Mouse (Mus musculus): ENCODE data around the gene Ndufb10. TPM values are rescaled to one million over a fixed set of nuclear protein-coding genes. Genes with fewer than 3 reads are reported as not detected.

Ndufb10 gene
- polyA plus RNA-seq, 1 experiment from 2014 or later, result 351 TPM

- Histone ChIP-seq H3K4me3 (no peak overlapping the region), H3K36me3 (peaks cover 44% of the 10 kb centered on the region), H3K27ac (ENCODE audit: poor library complexity, severe bottlenecking) (no peak overlapping the region), H3K4me2 (no peak overlapping the region), H3K9me3 (replicated peaks) (no peaks in the 10 kb centered on the region), H3K27me3 (replicated peaks) (no peaks in the 10 kb centered on the region), H3K9ac (no peak overlapping the region), H3K4me1 (replicated peaks) (peaks cover 14% of the 10 kb centered on the region)
- 97% methylated on average over 3 of the region's 3 CpGs for WGBS
- ATAC-seq (ENCODE audit: insufficient number of reproducible peaks, low FRiP score), result no peak
These were observed 18.5 kb downstream of the Ndufb10 start for GRCm38 (mm10) chr17:24705821-24706220.

GRCm38 (mm10) chr17:24701251-24701650 is 23.0 kb downstream of the Ndufb10 start:
- H3K9me3 ChIP-seq (replicated peaks), result no peaks in the 10 kb centered on the region
- no peak overlapping the region for H3K9ac ChIP-seq
- peaks cover 57% of the 10 kb centered on the region for H3K36me3 ChIP-seq
- 87% methylated on average over 9 of the region's 9 CpGs for WGBS
- no peak for ATAC-seq (ENCODE audit: insufficient number of reproducible peaks, low FRiP score)
- H3K27ac ChIP-seq (ENCODE audit: poor library complexity, severe bottlenecking), result no peak overlapping the region
- 0 out of 2 replicates have a peak, but pooled peaks cover 4% of the 10 kb centered on the region for H3K27me3 ChIP-seq (replicated peaks)
- H3K4me1 ChIP-seq (replicated peaks), result peaks cover 18% of the 10 kb centered on the region
- H3K4me2 ChIP-seq, result no peak overlapping the region
- no peak overlapping the region for H3K4me3 ChIP-seq

- Histone ChIP-seq H3K4me3 (no peak overlapping the region), H3K27me3 (replicated peaks) (0 out of 2 replicates have a peak, but pooled peaks cover 4% of the 10 kb centered on the region), H3K36me3 (peaks cover 45% of the 10 kb centered on the region), H3K4me1 (replicated peaks) (peaks cover 23% of the 10 kb centered on the region), H3K9me3 (replicated peaks) (no peaks in the 10 kb centered on the region), H3K9ac (no peak overlapping the region), H3K27ac (ENCODE audit: poor library complexity, severe bottlenecking) (no peak overlapping the region), H3K4me2 (no peak overlapping the region)
- ATAC-seq (ENCODE audit: insufficient number of reproducible peaks, low FRiP score), result no peak
- WGBS, result 78% methylated on average over 2 of the region's 2 CpGs
These were observed 24.8 kb downstream of the Ndufb10 start for GRCm38 (mm10) chr17:24699473-24699872.

- no peak for ATAC-seq (ENCODE audit: insufficient number of reproducible peaks, low FRiP score)
- Histone ChIP-seq H3K27me3 (replicated peaks) (0 out of 2 replicates have a peak, but pooled peaks cover 4% of the 10 kb centered on the region), H3K36me3 (peaks cover 38% of the 10 kb centered on the region), H3K9ac (no peak overlapping the region), H3K4me1 (replicated peaks) (peaks cover 23% of the 10 kb centered on the region), H3K4me3 (no peak overlapping the region), H3K9me3 (replicated peaks) (no peaks in the 10 kb centered on the region), H3K4me2 (no peak overlapping the region), H3K27ac (ENCODE audit: poor library complexity, severe bottlenecking) (no peak overlapping the region)
- WGBS, result 63% methylated on average over 9 of the region's 9 CpGs
These were observed 25.6 kb downstream of the Ndufb10 start for GRCm38 (mm10) chr17:24698715-24699114.

GRCm38 (mm10) chr17:24697985-24698384 is 26.3 kb downstream of the Ndufb10 start:
- Histone ChIP-seq H3K4me2 (no peak overlapping the region), H3K9ac (no peak overlapping the region), H3K4me1 (replicated peaks) (peaks cover 23% of the 10 kb centered on the region), H3K36me3 (peaks cover 39% of the 10 kb centered on the region), H3K27me3 (replicated peaks) (0 out of 2 replicates have a peak, but pooled peaks cover 4% of the 10 kb centered on the region), H3K4me3 (no peak overlapping the region), H3K9me3 (replicated peaks) (no peaks in the 10 kb centered on the region), H3K27ac (ENCODE audit: poor library complexity, severe bottlenecking) (no peak overlapping the region)
- no peak for ATAC-seq (ENCODE audit: insufficient number of reproducible peaks, low FRiP score)
- 18% methylated on average over 5 of the region's 5 CpGs for WGBS

- peak within 1 kb of the TSS; percentile 83 for H3K4me3 ChIP-seq
- WGBS, result 1% methylated on average over 74 of the region's 76 CpGs
- H3K36me3 ChIP-seq, result peaks cover 31% of the 10 kb centered on the region
- peak within 1 kb of the TSS; percentile 76 for H3K4me2 ChIP-seq
- ATAC-seq (ENCODE audit: insufficient number of reproducible peaks, low FRiP score), result peak; percentile 94
- no peaks in the 10 kb centered on the region for H3K9me3 ChIP-seq (replicated peaks)
- peak within 1 kb of the TSS; percentile 66 for H3K27ac ChIP-seq (ENCODE audit: poor library complexity, severe bottlenecking)
- peaks cover 13% of the 10 kb centered on the region for H3K27me3 ChIP-seq (replicated peaks)
- H3K4me1 ChIP-seq (replicated peaks), result peaks cover 23% of the 10 kb centered on the region
- peak within 1 kb of the TSS; percentile 92 for H3K9ac ChIP-seq
These were observed 28.1 kb downstream of the Ndufb10 start, which contains the start of the genes Gfer and Noxo1 for GRCm38 (mm10) chr17:24696011-24696697. TSS of gene Gfer (minus strand) at chr17:24696156. TSS of gene Noxo1 (plus strand) at chr17:24696234.

- Histone ChIP-seq H3K4me2 (peak overlapping the region; percentile 76), H3K27ac (ENCODE audit: poor library complexity, severe bottlenecking) (peak overlapping the region; percentile 66), H3K4me3 (peak overlapping the region; percentile 83), H3K4me1 (replicated peaks) (peaks cover 23% of the 10 kb centered on the region), H3K27me3 (replicated peaks) (peaks cover 20% of the 10 kb centered on the region), H3K9me3 (replicated peaks) (no peaks in the 10 kb centered on the region), H3K9ac (peak overlapping the region; percentile 92), H3K36me3 (peaks cover 24% of the 10 kb centered on the region)
- WGBS, result 10% methylated on average over 40 of the region's 51 CpGs
- peak; percentile 5; the same call in 1 of the 2 replicates for ATAC-seq (ENCODE audit: insufficient number of reproducible peaks, low FRiP score)
These were observed 28.8 kb downstream of the Ndufb10 start for GRCm38 (mm10) chr17:24695326-24696010.

GRCm38 (mm10) chr17:24692385-24692784 is 31.9 kb downstream of the Ndufb10 start:
- no peak overlapping the region for H3K27ac ChIP-seq (ENCODE audit: poor library complexity, severe bottlenecking)
- peaks cover 47% of the 10 kb centered on the region for H3K27me3 ChIP-seq (replicated peaks)
- peaks cover 28% of the 10 kb centered on the region for H3K4me1 ChIP-seq (replicated peaks)
- no peaks in the 10 kb centered on the region for H3K9me3 ChIP-seq (replicated peaks)
- ATAC-seq (ENCODE audit: insufficient number of reproducible peaks, low FRiP score), result no peak
- peaks cover 14% of the 10 kb centered on the region for H3K36me3 ChIP-seq
- H3K4me2 ChIP-seq, result no peak overlapping the region
- no peak overlapping the region for H3K4me3 ChIP-seq
- H3K9ac ChIP-seq, result no peak overlapping the region
- WGBS, result 81% methylated on average over 5 of the region's 5 CpGs

- peak within 1 kb of the TSS; percentile 57 for H3K4me3 ChIP-seq
- under 1% methylated on average over 41 of the region's 55 CpGs for WGBS
- no peaks in the 10 kb centered on the region for H3K9me3 ChIP-seq (replicated peaks)
- peak within 1 kb of the TSS; percentile 64 for H3K9ac ChIP-seq
- H3K4me1 ChIP-seq (replicated peaks), result peaks cover 22% of the 10 kb centered on the region
- H3K27me3 ChIP-seq (replicated peaks), result peaks cover 66% of the 10 kb centered on the region
- H3K27ac ChIP-seq (ENCODE audit: poor library complexity, severe bottlenecking), result no peak within 1 kb of the TSS
- no peak for ATAC-seq (ENCODE audit: insufficient number of reproducible peaks, low FRiP score)
- H3K36me3 ChIP-seq, result peaks cover 14% of the 10 kb centered on the region
- peak within 1 kb of the TSS; percentile 86 for H3K4me2 ChIP-seq
These were observed 34.8 kb downstream of the Ndufb10 start, which contains the start of gene Syngr3 for GRCm38 (mm10) chr17:24689251-24690081. TSS of gene Syngr3 (minus strand) at chr17:24689955.

GRCm38 (mm10) chr17:24687599-24687998 is 36.7 kb downstream of the Ndufb10 start:
- Histone ChIP-seq H3K9ac (0 out of 2 replicates have a peak overlapping the region, but pooled peaks have one; percentile 30), H3K4me2 (peak overlapping the region; percentile 61), H3K36me3 (peaks cover 6% of the 10 kb centered on the region), H3K27ac (ENCODE audit: poor library complexity, severe bottlenecking) (no peak overlapping the region), H3K4me3 (peak overlapping the region; percentile 36), H3K4me1 (replicated peaks) (peaks cover 22% of the 10 kb centered on the region), H3K27me3 (replicated peaks) (peaks cover 63% of the 10 kb centered on the region), H3K9me3 (replicated peaks) (no peaks in the 10 kb centered on the region)
- 19% methylated on average over 23 of the region's 23 CpGs for WGBS
- ATAC-seq (ENCODE audit: insufficient number of reproducible peaks, low FRiP score), result no peak

Measured in heart, embryonic 12.5 days (tissue).